Mouse (Mus musculus): ENCODE data around the gene Otx1.

- TF ChIP-seq TAL1 (IDR thresholded peaks at IDR 0.05; ENCODE audit: low read length) (no peak), GATA1 (IDR thresholded peaks at IDR 0.05; ENCODE audit: low read length) (no peak)
Measured at GRCm38 (mm10) chr11:22005281-22005870, 2.7 kb upstream of the Otx1 start.

Data from erythroblast, embryonic 14.5 days (primary cell).